Mouse (Mus musculus) forebrain, embryonic 15.5 days (tissue): Measurements from ENCODE around the gene Acsm2. TPM values are rescaled to one million over a fixed set of nuclear protein-coding genes. Genes with fewer than 3 reads are reported as not detected.

Experiments
- ATAC-seq: fragments of 200-750 bp; cut with Nextera tagmentation; replicated peaks from 2 replicates; pipeline ENCODE4 v1.8.0; 2017; ENCODE audit warnings: mild to moderate bottlenecking, moderate TSS enrichment, moderate library complexity
- H3K27ac ChIP-seq: fragments of 300-500 bp; sonication (generic); replicated peaks from 2 replicates; pipeline ENCODE4 v1.5.1; 2015; ENCODE audit warnings: mild to moderate bottlenecking, inconsistent platforms
- H3K27me3 ChIP-seq: fragments of 300-500 bp; sonication (generic); 2 replicates; pipeline ENCODE4 v1.6.1; 2015; ENCODE audit warnings: inconsistent platforms
- H3K36me3 ChIP-seq: fragments of 300-500 bp; sonication (generic); 2 replicates; pipeline ENCODE4 v1.6.1; 2015; ENCODE audit warnings: mild to moderate bottlenecking, inconsistent platforms
- H3K4me1 ChIP-seq: fragments of 300-500 bp; sonication (generic); 2 replicates; pipeline ENCODE4 v1.6.1; 2015; ENCODE audit warnings: inconsistent platforms
- H3K4me2 ChIP-seq: fragments of 300-500 bp; sonication (generic); replicated peaks from 2 replicates; pipeline ENCODE4 v1.6.1; 2015; ENCODE audit warnings: mild to moderate bottlenecking, inconsistent platforms
- H3K4me3 ChIP-seq: fragments of 300-500 bp; sonication (generic); 2 replicates; pipeline ENCODE4 v1.5.1; 2015; ENCODE audit warnings: mild to moderate bottlenecking, inconsistent platforms
- H3K9ac ChIP-seq: fragments of 300-500 bp; sonication (generic); replicated peaks from 2 replicates; pipeline ENCODE4 v1.6.1; 2015; ENCODE audit warnings: mild to moderate bottlenecking, inconsistent platforms
- H3K9me3 ChIP-seq: fragments of 300-500 bp; sonication (generic); 2 replicates; pipeline ENCODE4 v1.6.1; 2016; ENCODE audit warnings: inconsistent platforms
- WGBS: fragments of 180-500 bp; shearing (Covaris S2); methylation state at CpG from one replicate; pipeline ENCODE4 v1.1.7; 2015; ENCODE audit warnings: mixed read lengths; 5-methylcytosine and 5-hydroxymethylcytosine counted together
- polyA plus RNA-seq: library from polyadenylated mRNA; unstranded; fragments of >200 nt; fragmentation: Nextera tagmentation; extraction: Ambion mirVana; gene quantifications from 2 replicates; pipeline ENCODE4 v1.2.1, GENCODE M21; 2015

The Acsm2 gene
- polyA plus RNA-seq, 1 experiment from 2014 or later, result not detected

GRCm38 (mm10) chr7:119594530-119595107 lies 40.5 kb downstream of the Acsm2 start:
- H3K27me3 ChIP-seq, result no peaks in the 10 kb centered on the region
- no peak overlapping the region for H3K27ac ChIP-seq
- no peaks in the 10 kb centered on the region for H3K4me1 ChIP-seq
- no peak overlapping the region for H3K9ac ChIP-seq
- 80% methylated on average over 3 of the region's 3 CpGs for WGBS
- no peaks in the 10 kb centered on the region for H3K9me3 ChIP-seq
- no peaks in the 10 kb centered on the region for H3K36me3 ChIP-seq
- H3K4me2 ChIP-seq, result no peak overlapping the region
- ATAC-seq, result no peak
- H3K4me3 ChIP-seq, result no peak overlapping the region

GRCm38 (mm10) chr7:119595306-119595705 lies 41.2 kb downstream of the Acsm2 start:
- H3K27me3 ChIP-seq, result no peaks in the 10 kb centered on the region

GRCm38 (mm10) chr7:119596536-119596935 lies 42.4 kb downstream of the Acsm2 start:
- WGBS, result 68% methylated on average over 2 of the region's 2 CpGs

More at GRCm38 (mm10) chr7:119595306-119595705, 41.2 kb downstream of the Acsm2 start:
- Histone ChIP-seq H3K9ac (no peak overlapping the region), H3K9me3 (no peaks in the 10 kb centered on the region), H3K36me3 (no peaks in the 10 kb centered on the region), H3K4me2 (no peak overlapping the region), H3K4me3 (no peak overlapping the region), H3K27ac (no peak overlapping the region), H3K4me1 (no peaks in the 10 kb centered on the region)
- WGBS, result 23% methylated on average over 1 of the region's 1 CpGs
- no peak for ATAC-seq

GRCm38 (mm10) chr7:119601195-119601953 lies 47.2 kb downstream of the Acsm2 start:
- H3K27me3 ChIP-seq, result no peaks in the 10 kb centered on the region
- no peak overlapping the region for H3K27ac ChIP-seq
- H3K36me3 ChIP-seq, result no peaks in the 10 kb centered on the region
- 85% methylated on average over 2 of the region's 2 CpGs for WGBS
- H3K9me3 ChIP-seq, result no peaks in the 10 kb centered on the region
- H3K4me2 ChIP-seq, result no peak overlapping the region
- H3K9ac ChIP-seq, result no peak overlapping the region
- H3K4me1 ChIP-seq, result no peaks in the 10 kb centered on the region
- no peak for ATAC-seq
- H3K4me3 ChIP-seq, result no peak overlapping the region

More at GRCm38 (mm10) chr7:119596536-119596935, 42.4 kb downstream of the Acsm2 start:
- no peak for ATAC-seq
- no peaks in the 10 kb centered on the region for H3K36me3 ChIP-seq
- H3K27ac ChIP-seq, result no peak overlapping the region
- no peak overlapping the region for H3K9ac ChIP-seq
- H3K9me3 ChIP-seq, result no peaks in the 10 kb centered on the region
- no peaks in the 10 kb centered on the region for H3K4me1 ChIP-seq
- no peak overlapping the region for H3K4me2 ChIP-seq
- no peaks in the 10 kb centered on the region for H3K27me3 ChIP-seq
- no peak overlapping the region for H3K4me3 ChIP-seq

- Histone ChIP-seq H3K36me3 (no peaks in the 10 kb centered on the region), H3K27me3 (no peaks in the 10 kb centered on the region), H3K27ac (no peak overlapping the region), H3K9ac (no peak overlapping the region), H3K4me1 (no peaks in the 10 kb centered on the region), H3K4me2 (no peak overlapping the region), H3K4me3 (no peak overlapping the region), H3K9me3 (no peaks in the 10 kb centered on the region)
- 95% methylated on average over 1 of the region's 1 CpGs for WGBS
- no peak for ATAC-seq
Measured at GRCm38 (mm10) chr7:119601954-119602317, 47.8 kb downstream of the Acsm2 start.

- WGBS, result 80% methylated on average over 2 of the region's 2 CpGs
- Histone ChIP-seq H3K4me1 (no peaks in the 10 kb centered on the region), H3K9me3 (no peaks in the 10 kb centered on the region), H3K36me3 (no peaks in the 10 kb centered on the region), H3K27ac (no peak overlapping the region), H3K27me3 (no peaks in the 10 kb centered on the region), H3K9ac (no peak overlapping the region), H3K4me2 (no peak overlapping the region), H3K4me3 (no peak overlapping the region)
- no peak for ATAC-seq
Measured at GRCm38 (mm10) chr7:119604903-119605483, 50.9 kb downstream of the Acsm2 start.

- 71% methylated on average over 9 of the region's 9 CpGs for WGBS
- Histone ChIP-seq H3K4me3 (no peak overlapping the region), H3K4me1 (no peaks in the 10 kb centered on the region), H3K9me3 (no peaks in the 10 kb centered on the region), H3K27me3 (no peaks in the 10 kb centered on the region), H3K4me2 (no peak overlapping the region), H3K36me3 (no peaks in the 10 kb centered on the region), H3K27ac (no peak overlapping the region), H3K9ac (no peak overlapping the region)
- no peak for ATAC-seq
Measured at GRCm38 (mm10) chr7:119605926-119606663, 52.0 kb downstream of the Acsm2 start.

GRCm38 (mm10) chr7:119606664-119607076 lies 52.5 kb downstream of the Acsm2 start, which contains the start of gene Acsm1:
Gene Acsm1, plus strand, starts transcription at chr7:119607026.
- H3K4me3 ChIP-seq, result no peak within 1 kb of the TSS
- H3K9me3 ChIP-seq, result no peaks in the 10 kb centered on the region
- 87% methylated on average over 5 of the region's 5 CpGs for WGBS
- no peaks in the 10 kb centered on the region for H3K36me3 ChIP-seq
- no peaks in the 10 kb centered on the region for H3K27me3 ChIP-seq
- H3K27ac ChIP-seq, result no peak within 1 kb of the TSS
- no peak for ATAC-seq
- H3K9ac ChIP-seq, result no peak within 1 kb of the TSS
- no peak within 1 kb of the TSS for H3K4me2 ChIP-seq
- H3K4me1 ChIP-seq, result no peaks in the 10 kb centered on the region

- Histone ChIP-seq H3K27ac (no peak overlapping the region), H3K36me3 (no peaks in the 10 kb centered on the region), H3K9ac (no peak overlapping the region), H3K27me3 (no peaks in the 10 kb centered on the region), H3K4me2 (no peak overlapping the region), H3K9me3 (no peaks in the 10 kb centered on the region), H3K4me3 (no peak overlapping the region), H3K4me1 (no peaks in the 10 kb centered on the region)
- ATAC-seq, result no peak
- WGBS, result 81% methylated on average over 9 of the region's 9 CpGs
Measured at GRCm38 (mm10) chr7:119607796-119608515, 53.8 kb downstream of the Acsm2 start.

GRCm38 (mm10) chr7:119616531-119616930 lies 62.4 kb downstream of the Acsm2 start:
- no peak for ATAC-seq
- no peaks in the 10 kb centered on the region for H3K4me1 ChIP-seq
- no peak overlapping the region for H3K27ac ChIP-seq
- H3K36me3 ChIP-seq, result no peaks in the 10 kb centered on the region
- H3K9me3 ChIP-seq, result no peaks in the 10 kb centered on the region
- H3K27me3 ChIP-seq, result no peaks in the 10 kb centered on the region
- no peak overlapping the region for H3K9ac ChIP-seq
- WGBS, result 62% methylated on average over 1 of the region's 1 CpGs
- H3K4me2 ChIP-seq, result no peak overlapping the region
- no peak overlapping the region for H3K4me3 ChIP-seq

GRCm38 (mm10) chr7:119617593-119617992 lies 63.5 kb downstream of the Acsm2 start:
- Histone ChIP-seq H3K9ac (no peak overlapping the region), H3K36me3 (no peaks in the 10 kb centered on the region), H3K9me3 (no peaks in the 10 kb centered on the region), H3K27ac (no peak overlapping the region), H3K27me3 (no peaks in the 10 kb centered on the region), H3K4me2 (no peak overlapping the region), H3K4me1 (no peaks in the 10 kb centered on the region), H3K4me3 (no peak overlapping the region)
- no peak for ATAC-seq
- WGBS, result 87% methylated on average over 6 of the region's 6 CpGs
